Mouse (Mus musculus) olfactory bulb, adult 2 months (tissue): Measurements from ENCODE around the gene Ofd1.

Experiments used
- CTCF ChIP-seq: fragments of 200-500 bp; IDR thresholded peaks from 2 replicates; pipeline ENCODE4 v1.5.1; 2012; ENCODE audit warnings: low read depth, mild to moderate bottlenecking, low read length, moderate library complexity; ENCODE audit not compliant: insufficient read depth
- POLR2A ChIP-seq: fragments of 200-500 bp; IDR thresholded peaks from 2 replicates; pipeline ENCODE4 v1.6.1; 2012; ENCODE audit warnings: mild to moderate bottlenecking, low read depth, low read length, moderate library complexity; ENCODE audit not compliant: insufficient read depth

DNA sequence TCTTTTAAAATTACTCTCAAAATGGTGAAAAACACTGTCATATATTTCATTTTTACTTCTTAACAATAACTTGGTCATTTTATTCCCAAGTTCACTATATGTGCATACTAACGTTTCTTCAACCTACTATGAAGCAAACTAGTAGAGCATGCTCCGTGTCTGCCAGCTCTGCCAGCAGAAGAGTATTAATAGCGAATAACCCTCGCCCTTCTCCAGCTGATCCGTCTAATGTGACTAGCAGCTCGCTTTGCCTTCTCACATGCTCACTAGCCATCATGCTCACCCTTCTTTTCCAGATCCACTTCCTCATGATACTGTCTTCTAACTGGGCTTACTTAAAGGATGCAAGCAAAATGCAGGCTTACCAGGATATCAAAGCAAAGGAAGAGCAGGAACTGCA is 53.8 kb downstream of the Ofd1 start:
- TF ChIP-seq CTCF (no peak), POLR2A (no peak)
